Mouse (Mus musculus) kidney, postnatal 10 days (tissue): ENCODE results near the gene Epha6.

Experiments
- DNase-seq: peaks from one replicate; pipeline ENCODE4 v3.0.0; 2021; ENCODE audit warnings: mixed read lengths

The Epha6 gene

GRCm38 (mm10) chr16:60264719-60265508, 340.4 kb downstream of the Epha6 start:
- no peak for DNase-seq

GRCm38 (mm10) chr16:60258151-60258635, 347.1 kb downstream of the Epha6 start:
- DNase-seq, result no peak

DNA sequence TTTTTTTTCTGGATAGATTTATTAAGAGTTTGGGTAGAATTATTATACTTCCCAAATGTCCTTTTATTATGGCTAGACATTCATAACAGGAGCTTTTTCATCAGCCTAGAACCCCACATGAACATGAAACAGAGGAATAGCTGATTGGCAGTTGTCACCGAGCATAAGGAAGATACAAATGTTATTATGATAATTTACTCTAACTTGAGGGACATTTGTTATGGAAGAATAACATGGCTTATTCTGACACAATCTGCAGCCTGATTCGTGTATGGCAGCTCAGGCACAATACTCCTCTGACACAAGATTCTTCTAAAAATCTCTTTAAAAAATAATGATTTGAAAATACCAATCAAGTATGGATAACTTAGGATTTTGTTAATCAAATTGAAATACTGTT, 347.7 kb downstream of the Epha6 start:
- no peak for DNase-seq

DNA sequence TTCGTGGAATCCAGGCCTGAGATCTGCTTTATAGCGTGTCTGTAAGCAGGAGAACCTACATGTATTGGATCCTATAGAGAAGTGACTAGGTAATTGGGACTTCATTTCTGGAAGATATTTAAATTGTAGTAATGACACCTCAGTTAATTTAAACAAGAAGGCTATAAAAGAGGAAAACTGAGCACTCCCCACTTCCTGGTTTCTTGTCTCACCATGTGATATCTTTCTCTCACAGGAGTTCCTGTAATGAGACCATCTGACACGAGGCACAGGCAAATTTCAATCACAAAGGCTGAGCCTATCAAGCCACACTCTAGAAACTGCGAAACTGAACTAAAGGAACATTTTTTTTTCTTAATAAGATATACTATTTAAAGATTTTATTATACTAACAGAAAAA, 348.3 kb downstream of the Epha6 start:
- DNase-seq, result no peak

DNA sequence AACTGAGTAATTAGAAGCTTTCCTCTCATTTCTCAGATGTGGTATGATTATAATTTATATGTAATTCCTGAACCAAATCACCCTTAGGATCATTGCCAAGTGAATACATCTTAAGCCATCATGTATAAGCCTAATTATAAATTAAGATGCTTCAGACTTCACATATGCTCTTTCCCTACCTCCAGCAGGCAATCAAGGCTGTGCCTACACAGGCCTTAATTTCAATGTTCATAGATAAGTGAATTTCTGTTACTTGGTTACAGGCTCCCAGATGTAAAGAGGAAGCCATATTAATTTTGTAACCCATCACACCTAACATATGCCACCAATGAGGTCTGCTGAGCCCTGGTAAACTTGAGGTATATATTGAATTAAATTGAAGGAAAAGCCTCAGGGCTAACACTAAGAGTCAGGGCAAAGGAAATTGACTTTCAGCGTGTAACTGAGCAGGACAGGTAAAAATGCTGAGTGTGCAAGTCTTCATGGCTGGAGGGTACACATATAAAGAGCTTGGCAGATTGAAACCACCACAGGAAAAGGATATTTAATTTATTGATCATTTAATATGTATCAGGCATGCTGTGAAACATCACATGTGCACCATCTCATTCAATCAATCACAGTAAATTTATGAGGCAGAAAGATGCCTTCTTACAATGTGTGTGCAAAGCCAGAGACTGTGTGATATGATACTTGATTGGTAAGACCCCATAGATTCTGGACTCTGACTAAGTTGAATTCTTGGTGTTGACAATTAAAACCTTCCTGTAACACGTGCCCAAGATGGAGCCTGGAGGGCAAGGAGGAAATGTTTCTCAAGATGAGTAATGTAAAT, 365.8 kb downstream of the Epha6 start:
- DNase-seq, result no peak

DNA sequence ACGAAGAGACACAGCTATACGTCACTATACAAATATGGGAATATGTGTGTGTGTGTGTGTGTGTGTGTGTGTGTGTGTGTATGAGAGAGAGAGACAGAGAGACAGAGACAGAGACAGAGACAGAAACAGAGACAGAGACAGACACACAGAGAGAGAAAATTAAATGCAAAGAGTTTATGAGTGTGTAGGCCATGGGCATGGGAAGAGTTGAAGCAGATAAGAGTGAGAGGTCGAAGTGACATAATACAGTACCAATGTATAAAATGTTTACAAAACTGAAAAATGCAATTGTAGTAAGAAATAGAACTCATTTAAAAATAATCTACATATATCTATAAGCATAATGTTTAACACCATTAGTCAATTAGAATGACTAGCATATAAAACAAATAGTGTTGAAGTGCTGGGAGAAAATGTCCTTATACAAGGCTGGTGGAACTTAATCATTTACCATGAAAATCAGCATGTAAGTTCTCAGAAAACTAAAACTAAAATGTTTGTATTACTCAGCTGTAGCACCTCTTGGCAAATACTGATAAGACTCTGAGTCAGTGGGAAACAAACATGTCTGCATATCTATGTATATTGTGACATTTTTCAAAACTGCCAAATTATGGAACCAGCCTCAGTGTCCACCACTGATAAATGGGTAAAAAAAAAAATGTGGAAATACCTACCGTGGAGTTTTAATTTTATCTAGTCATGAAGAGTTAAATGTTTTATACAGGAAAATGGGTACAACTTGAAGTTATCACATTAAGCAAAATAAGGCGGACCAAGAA, 371.2 kb downstream of the Epha6 start:
- no peak for DNase-seq

GRCm38 (mm10) chr16:60232982-60233381, 372.3 kb downstream of the Epha6 start:
- DNase-seq, result peak; percentile 6

DNA sequence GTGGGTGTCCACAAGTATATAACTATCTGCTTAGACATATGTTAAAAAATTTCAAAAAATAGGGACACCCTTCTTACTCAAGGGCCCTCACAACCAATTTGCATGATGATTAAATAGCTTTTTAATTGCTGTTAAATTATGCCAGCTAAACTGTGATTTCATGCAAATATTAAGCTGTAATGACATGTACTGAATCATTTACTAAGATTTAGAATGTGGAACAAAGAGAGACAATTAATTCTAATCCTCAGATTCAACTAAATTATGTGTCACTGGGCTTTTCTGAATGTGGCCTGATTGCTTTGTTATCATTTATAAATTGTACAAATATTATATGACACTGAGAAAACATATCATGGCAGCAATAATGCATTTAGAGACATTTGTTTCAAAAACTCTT, 396.2 kb downstream of the Epha6 start:
- DNase-seq, result no peak

DNA sequence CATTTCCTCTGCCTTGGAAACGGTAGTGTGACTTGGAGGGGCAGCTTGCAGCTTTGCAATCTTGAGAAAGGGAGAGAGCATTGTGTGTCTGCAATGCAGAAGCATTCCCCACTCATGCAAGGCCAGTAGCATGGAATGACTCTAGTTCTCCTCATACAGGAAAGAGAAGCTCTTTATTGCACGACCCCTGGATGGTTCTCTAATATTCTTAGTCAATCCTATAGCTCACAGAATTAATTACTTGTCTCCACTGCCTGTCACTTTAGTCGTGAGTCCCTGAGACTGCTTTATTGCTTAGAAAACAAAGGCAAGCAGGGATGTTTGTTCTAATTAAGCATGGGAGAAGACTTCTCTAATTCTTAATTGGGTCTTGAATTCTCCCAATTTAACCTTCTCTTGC, 429.8 kb downstream of the Epha6 start:
- no peak for DNase-seq

- DNase-seq, result no peak
These were observed 452.9 kb downstream of the Epha6 start for GRCm38 (mm10) chr16:60152439-60152838.

DNA sequence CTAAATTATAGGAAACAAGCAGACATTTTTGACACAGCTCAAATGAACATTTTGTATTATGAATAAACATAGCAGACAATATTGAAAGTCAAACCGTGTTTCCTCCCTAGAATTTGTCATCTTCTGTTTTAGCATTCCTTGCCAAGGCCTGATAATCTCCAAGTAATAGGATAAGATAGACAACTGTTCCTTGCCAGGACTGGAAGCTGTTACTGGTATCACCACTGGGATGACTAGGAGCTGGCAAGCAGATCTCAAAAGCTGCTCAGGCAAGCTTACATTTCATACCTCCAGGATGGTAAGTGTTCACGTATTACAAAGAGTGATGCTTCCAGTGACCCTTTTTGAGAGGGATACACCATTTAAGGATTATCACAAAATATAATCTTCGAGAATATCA, 461.0 kb downstream of the Epha6 start:
- DNase-seq, result no peak

DNA sequence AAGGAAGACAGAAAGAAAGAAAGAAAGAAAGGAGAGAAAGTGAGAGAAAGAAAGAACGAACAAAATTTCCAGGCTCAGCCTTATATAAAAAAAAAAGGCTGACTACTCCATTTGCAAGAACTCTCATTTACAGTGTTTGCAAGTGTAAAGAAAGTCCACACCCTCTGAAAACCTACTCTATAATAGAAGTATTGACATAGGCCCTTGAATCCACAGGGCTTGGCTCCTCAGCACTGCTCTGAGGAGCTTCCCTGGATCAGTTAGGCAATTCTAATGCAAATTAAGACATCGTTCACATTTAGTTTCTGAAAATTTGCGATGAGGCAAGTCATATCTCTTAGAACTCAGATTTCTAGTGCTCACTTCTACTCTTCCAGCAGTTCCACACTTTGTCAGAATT, 483.9 kb downstream of the Epha6 start:
- DNase-seq, result no peak

- DNase-seq, result no peak
These were observed 503.1 kb downstream of the Epha6 start for GRCm38 (mm10) chr16:60102210-60102609.

DNA sequence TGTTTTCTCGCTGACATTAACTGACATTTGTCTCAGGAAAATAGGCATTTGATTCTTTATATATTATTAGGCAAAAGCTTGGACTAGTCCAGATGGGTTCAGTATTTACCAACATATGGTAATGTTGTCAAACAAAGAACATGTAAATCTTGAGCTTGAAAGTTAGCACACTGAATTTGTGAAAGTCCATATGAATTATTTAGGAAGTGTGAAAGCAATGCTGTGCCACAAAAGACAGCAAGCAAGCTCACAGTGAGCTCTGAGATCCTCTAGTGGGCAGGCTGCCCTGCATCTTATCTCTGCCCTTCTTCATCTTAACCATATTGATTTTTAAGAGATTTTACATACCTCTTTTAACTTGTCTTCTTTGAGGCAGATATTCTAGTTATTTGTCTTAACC, 510.0 kb downstream of the Epha6 start:
- no peak for DNase-seq

DNA sequence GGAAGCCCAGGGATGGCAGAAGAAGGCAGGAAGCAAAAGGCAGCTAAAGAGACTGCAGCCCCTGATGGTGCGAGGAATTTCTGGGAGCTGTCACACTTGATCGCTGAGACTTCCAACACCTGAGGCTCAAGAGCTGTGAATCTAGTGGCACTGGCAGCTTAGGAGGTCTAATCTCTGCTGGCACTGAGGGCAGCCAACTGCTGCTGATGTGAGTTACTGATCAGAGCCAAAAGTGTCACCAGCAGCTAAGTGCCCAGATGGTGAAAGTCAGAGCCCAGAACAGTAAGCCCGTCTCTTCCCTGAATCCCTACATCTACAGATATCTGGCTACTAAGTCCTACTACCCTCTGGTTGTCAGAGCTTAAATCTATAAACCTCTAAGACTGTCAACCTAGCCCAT, 518.4 kb downstream of the Epha6 start:
- no peak for DNase-seq

GRCm38 (mm10) chr16:60070457-60071112, 534.7 kb downstream of the Epha6 start:
- no peak for DNase-seq

DNA sequence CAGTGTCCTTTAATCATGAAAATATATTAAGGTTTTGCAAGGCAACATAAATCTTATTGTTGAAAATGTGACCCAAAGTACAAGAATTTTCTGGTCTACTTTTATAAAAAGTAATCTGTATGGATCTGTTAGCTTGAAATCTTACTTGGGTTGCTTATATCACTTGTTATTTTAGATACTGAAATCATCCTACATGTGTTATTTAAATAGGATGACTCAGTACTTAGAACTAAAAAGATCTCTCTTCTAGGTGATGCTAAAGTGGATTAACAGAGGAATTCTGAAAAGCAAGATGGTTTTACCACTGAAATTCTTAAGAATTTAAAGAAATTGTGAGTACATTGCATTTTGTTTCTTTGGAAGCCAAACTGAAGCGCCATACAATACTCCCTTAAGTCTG, 561.5 kb downstream of the Epha6 start:
- DNase-seq, result no peak

DNA sequence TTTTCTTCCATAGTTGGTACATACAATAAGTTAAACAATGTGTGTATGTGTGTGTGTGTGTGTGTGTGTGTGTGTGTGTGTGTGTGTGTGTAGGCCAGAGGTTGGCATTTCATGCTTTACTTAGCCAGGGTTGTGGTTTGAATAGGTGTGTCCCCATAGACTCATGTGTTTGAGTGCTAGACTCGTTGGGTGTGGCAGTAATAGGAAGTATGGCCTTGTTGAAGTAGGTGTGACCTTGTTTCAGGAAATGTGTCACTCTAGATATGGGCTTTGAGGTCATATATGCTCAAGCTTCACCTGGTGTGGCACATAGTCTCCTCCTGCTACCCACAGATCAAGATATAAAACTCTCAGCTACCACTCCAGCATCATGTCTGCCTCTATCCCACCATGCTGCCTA, 577.0 kb downstream of the Epha6 start:
- DNase-seq, result no peak

DNA sequence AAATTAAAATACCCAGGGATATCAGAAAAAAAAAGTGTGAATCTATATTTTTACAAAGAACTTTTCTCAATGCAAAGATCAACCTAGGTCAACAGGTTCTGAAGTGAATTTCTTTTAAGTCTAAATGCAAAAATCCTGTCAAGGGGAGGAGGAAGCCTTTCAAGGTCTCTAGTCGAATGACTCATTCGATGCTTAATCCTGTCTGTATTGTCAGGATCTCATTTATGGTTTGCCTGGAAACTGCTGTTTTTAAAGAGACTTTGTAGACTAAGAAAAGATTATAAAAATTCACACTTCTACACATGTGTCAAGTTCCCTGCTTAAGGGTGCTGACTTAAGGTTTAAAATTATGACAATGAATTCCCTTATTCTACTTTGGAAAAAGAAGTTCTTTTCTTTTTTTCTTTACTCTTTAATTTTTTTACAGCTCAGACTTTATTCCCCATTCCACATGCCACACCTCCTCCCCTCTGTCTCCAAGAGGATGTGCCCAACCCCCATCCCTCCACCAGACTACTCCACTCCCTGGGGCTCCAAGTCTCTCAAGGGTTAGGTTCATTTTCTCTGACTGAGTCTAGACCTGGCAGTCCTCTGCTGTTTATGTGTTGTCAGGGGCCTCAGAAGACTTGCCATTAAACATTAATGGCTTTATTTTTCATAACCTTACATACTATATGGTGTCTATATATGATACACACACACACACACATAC, 598.3 kb downstream of the Epha6 start:
- DNase-seq, result no peak

- DNase-seq, result no peak
These were observed 635.5 kb downstream of the Epha6 start for GRCm38 (mm10) chr16:59969816-59970215.

GRCm38 (mm10) chr16:59955731-59956130, 649.6 kb downstream of the Epha6 start:
- no peak for DNase-seq

DNA sequence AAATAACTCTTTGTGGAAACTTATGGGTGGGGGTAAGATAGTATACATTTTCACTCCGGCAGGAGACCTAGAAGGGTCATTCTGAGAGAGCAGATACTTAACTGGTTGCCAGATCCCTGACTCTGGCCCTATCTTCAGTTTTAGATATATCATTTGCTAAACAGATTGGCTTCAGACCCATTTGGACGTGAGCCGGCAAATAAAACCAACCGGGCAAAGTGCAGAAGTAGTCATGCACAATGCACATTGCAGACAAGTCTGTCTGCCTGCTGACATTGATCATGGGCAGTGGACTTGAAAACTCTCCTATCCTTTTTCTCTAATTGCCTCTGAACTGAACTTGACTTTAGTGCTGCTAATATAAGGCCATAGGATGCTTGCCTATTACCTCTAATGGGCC, 681.6 kb downstream of the Epha6 start:
- peak; percentile 6 for DNase-seq
